Mouse (Mus musculus): Measurements from ENCODE around the gene Ints1.

Gene Ints1

GRCm38 (mm10) chr5:139801231-139801630, 25.8 kb upstream of the Ints1 start:
- CTCF ChIA-PET = no interaction called here

GRCm38 (mm10) chr5:139799801-139800590, 24.5 kb upstream of the Ints1 start:
- CTCF ChIA-PET = no interaction called here

GRCm38 (mm10) chr5:139799041-139799440, 23.6 kb upstream of the Ints1 start:
- CTCF ChIA-PET = interaction anchor here (0.6 kb wide), 2 partner anchors 99 to 574 kb away, joined by 4 to 5 read pairs; no protein-coding TSS in a partner anchor

- CTCF ChIA-PET = interaction anchor here (0.6 kb wide), 1 partner anchor 575 kb away, joined by 4 read pairs; no protein-coding TSS in a partner anchor
Measured at GRCm38 (mm10) chr5:139798168-139798900, 22.9 kb upstream of the Ints1 start.

GRCm38 (mm10) chr5:139797473-139798167, 22.1 kb upstream of the Ints1 start:
- CTCF ChIA-PET = no interaction called here

GRCm38 (mm10) chr5:139796900-139797299, 21.4 kb upstream of the Ints1 start:
- CTCF ChIA-PET = interaction anchor here (0.5 kb wide), 1 partner anchor 247 kb away, joined by 3 read pairs; no protein-coding TSS in a partner anchor

- CTCF ChIA-PET = interaction anchor here (0.5 kb wide), 1 partner anchor 246 kb away, joined by 3 read pairs; no protein-coding TSS in a partner anchor
Measured at GRCm38 (mm10) chr5:139796001-139796620, 20.6 kb upstream of the Ints1 start.

- CTCF ChIA-PET = no interaction called here
Measured at GRCm38 (mm10) chr5:139794938-139795337, 19.5 kb upstream of the Ints1 start.

- CTCF ChIA-PET = no interaction called here
Measured at GRCm38 (mm10) chr5:139794137-139794536, 18.7 kb upstream of the Ints1 start.

GRCm38 (mm10) chr5:139793338-139794089, 18.0 kb upstream of the Ints1 start:
- CTCF ChIA-PET = no interaction called here

GRCm38 (mm10) chr5:139792966-139793337, 17.5 kb upstream of the Ints1 start:
- CTCF ChIA-PET = no interaction called here

GRCm38 (mm10) chr5:139792159-139792775, 16.8 kb upstream of the Ints1 start:
- CTCF ChIA-PET = interaction anchor here (0.6 kb wide), 1 partner anchor 624 kb away, joined by 12 read pairs; no protein-coding TSS in a partner anchor

GRCm38 (mm10) chr5:139791227-139792158, 16.0 kb upstream of the Ints1 start, which contains the start of gene Mafk:
Mafk (plus strand) TSS chr5:139791513.
- CTCF ChIA-PET = interaction anchor here (0.6 to 0.7 kb wide), 2 partner anchors 16 to 38 kb away, joined by 3 to 4 read pairs; partner anchors contain the start of gene Ints1

GRCm38 (mm10) chr5:139789466-139789865, 14.0 kb upstream of the Ints1 start:
- CTCF ChIA-PET = no interaction called here

- CTCF ChIA-PET = no interaction called here
Measured at GRCm38 (mm10) chr5:139781406-139781805, 5.9 kb upstream of the Ints1 start.

- CTCF ChIA-PET = no interaction called here
Measured at GRCm38 (mm10) chr5:139776966-139777365, 1.5 kb upstream of the Ints1 start.

- CTCF ChIA-PET = interaction anchor here (1.0 kb wide), 1 partner anchor 13 kb away, joined by 4 read pairs; no protein-coding TSS in a partner anchor
Measured at GRCm38 (mm10) chr5:139768216-139768615, 7.3 kb downstream of the Ints1 start.

- CTCF ChIA-PET = no interaction called here
Measured at GRCm38 (mm10) chr5:139764296-139764695, 11.2 kb downstream of the Ints1 start.

- CTCF ChIA-PET = interaction anchor here (0.5 kb wide), 1 partner anchor 1340 kb away, joined by 4 read pairs; no protein-coding TSS in a partner anchor
Measured at GRCm38 (mm10) chr5:139758096-139758495, 17.4 kb downstream of the Ints1 start.

All from spleen, embryonic (tissue).